Mouse (Mus musculus) brain, embryonic 14.5 days (tissue): ENCODE data around the gene Tyk2.

Experiments
- CTCF ChIP-seq: fragments of 200-500 bp; IDR thresholded peaks from 2 replicates; pipeline ENCODE4 v1.5.1; 2012; ENCODE audit warnings: inconsistent platforms, mild to moderate bottlenecking, moderate library complexity, borderline replicate concordance; ENCODE audit not compliant: insufficient read depth, insufficient read length; ENCODE audit errors: extremely low read depth
- POLR2A ChIP-seq: fragments of 200-500 bp; IDR thresholded peaks from 2 replicates; pipeline ENCODE4 v1.6.1; 2012; ENCODE audit warnings: mild to moderate bottlenecking, inconsistent platforms, borderline replicate concordance; ENCODE audit not compliant: poor library complexity, insufficient read depth, insufficient read length, severe bottlenecking; ENCODE audit errors: extremely low read depth

DNA sequence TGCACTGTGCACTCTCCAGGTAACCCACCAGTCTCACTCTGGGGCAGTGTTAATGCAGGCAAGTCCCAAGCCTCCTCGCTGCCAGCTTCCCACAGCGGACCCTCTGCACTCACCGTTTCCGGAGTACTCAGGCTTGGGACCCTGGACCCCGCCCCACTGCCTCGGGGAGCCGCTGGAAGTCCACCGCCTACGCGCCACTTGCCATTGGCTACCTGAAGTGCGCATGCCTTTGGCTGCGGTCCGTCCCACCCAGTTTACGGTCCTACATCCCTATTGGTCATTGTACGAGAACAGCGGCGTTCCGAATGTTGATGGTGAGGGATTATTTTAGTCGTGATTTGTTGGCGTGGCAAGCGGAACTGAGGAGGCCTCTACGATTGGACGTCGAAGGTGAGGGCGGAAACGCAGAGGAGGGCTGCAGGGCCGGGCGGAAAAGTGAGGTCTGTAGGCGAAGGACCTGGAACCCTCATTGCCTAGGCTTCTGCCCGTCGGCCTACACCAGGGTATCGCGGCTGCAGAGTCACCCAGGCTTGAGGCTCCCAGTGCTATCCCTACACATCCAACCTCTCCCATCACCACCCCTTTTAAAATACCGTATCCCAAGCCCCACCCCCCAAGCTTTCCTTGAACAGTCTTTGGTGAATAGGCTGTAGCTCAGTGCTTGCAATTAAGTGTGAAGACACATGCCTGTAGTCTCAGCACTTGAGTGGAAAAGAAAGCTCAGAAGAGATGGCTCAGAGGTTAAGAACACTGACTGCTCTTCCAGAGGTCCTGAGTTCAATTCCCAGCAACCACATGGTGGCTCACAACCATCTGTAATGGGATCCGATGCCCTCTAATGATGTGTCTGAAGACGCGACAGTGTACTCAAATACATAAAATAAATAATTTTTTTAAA is at the start of gene Tyk2:
- TF ChIP-seq POLR2A (peak; percentile 40; the same call in 1 of the 2 replicates), CTCF (no peak)
